Mouse (Mus musculus): ENCODE results near the gene Atp2a2. TPM values are rescaled to one million over a fixed set of nuclear protein-coding genes. Genes with fewer than 3 reads are reported as not detected.
"Not testable (repeated sequence)": the region's sequence is repeated elsewhere in the genome, so short reads cannot be mapped to it uniquely, and the experiment has no call there.

Gene Atp2a2
- total RNA-seq, 2 experiments from 2014 or later = 101 to 561 TPM

- DNase-seq = no peak
Observed at GRCm38 (mm10) chr5:122498046-122498445, 4.0 kb downstream of the Atp2a2 start.

GRCm38 (mm10) chr5:122496990-122497389, 5.0 kb downstream of the Atp2a2 start:
- DNase-seq = no peak

DNA sequence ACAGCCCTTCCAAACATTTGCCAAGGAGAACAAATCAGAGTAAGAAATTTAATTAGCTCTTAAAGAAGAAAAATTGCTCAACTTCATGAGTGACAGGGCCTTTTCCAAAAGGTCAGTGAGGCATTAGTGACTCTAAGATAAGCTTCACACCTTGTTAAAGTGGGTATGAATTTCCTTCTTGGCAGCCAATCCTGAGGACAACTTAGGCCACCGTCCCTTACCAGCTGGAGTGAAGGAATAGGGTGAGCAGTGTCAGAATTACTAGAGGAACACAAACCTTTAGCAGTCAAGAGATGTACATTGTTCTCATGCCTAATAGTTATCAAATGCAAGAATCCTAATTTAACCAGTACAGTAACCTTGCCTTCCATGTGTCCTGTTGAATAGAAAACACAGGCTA, 7.6 kb downstream of the Atp2a2 start:
- no peak for DNase-seq

- DNase-seq = no peak
Observed at GRCm38 (mm10) chr5:122493035-122493434, 9.0 kb downstream of the Atp2a2 start.

- no peak for DNase-seq
Observed at GRCm38 (mm10) chr5:122491385-122491784, 10.6 kb downstream of the Atp2a2 start.

DNA sequence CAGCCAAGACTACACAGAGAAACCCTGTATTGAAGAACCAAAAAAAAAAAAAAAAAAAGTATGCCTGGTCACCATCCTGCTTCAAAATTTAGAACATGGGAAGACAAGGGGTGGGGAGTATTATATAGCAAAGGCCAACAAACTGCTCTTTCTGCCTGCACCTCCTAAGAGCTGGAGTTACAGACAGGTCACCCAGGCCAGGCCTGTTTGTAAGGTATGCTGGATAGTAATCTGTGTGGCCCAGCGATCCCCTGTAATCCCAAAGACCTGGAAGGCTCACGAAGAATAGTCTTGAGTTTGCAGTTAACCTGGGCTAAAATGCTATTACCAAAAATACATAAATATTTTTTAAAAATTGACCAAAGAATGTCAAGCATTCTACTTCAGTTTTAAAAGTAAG, 11.9 kb downstream of the Atp2a2 start:
- no peak for DNase-seq

- DNase-seq = no peak
Observed at GRCm38 (mm10) chr5:122487825-122488224, 14.2 kb downstream of the Atp2a2 start.

- DNase-seq = not testable (repeated sequence)
Observed at GRCm38 (mm10) chr5:122486243-122486642, 15.8 kb downstream of the Atp2a2 start.

DNA sequence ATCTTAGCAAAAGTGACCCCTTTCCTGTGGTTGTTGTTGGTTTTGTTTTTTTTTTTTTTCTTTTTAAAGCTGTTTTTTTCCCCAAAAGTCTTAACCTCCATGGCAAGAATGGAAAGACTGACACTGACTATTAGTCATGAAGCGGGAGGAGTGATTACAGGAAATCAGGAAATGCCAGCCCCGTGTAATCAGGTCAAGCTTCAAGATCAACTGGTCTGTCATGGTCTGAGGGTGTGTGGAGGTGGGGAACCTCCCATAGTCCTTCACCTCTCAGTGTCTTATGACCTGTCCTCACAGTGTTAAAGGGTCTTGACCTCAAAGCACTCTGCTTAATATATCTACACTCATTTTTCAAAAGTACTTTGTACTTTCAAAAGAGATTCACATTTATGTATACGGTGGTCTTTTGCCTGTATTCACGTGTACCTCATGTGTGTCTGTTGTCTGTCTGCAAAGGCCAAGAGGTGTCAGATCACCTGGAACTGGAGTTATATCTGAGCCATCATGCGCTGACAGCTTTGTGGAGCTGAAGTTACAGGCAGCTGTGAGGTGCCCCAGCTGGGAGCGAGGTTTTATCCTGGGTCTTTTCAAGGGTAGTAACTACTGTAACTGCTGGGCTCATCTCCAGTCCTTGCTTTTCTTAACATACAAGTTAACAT, 19.2 kb downstream of the Atp2a2 start:
- no peak for DNase-seq

DNA sequence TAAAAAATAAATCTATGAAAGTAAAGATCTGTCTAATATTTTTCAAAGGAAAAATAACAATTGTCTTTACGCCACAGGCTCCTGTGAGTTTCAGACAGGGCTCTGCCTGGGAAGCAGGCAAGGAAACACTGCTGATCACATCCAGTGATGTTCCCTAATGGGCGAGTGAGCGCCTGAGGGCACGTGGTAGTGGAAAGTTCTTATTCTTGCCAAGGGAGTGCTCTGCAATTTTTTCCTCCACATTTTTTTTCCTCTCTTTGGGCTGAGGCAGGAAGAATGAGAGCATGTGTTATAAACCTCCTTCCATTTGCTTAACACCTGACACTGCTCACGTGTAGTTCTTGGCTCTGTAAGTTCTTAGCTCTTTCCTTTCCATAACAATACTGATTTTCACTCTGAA, 20.2 kb downstream of the Atp2a2 start:
- no peak for DNase-seq

DNA sequence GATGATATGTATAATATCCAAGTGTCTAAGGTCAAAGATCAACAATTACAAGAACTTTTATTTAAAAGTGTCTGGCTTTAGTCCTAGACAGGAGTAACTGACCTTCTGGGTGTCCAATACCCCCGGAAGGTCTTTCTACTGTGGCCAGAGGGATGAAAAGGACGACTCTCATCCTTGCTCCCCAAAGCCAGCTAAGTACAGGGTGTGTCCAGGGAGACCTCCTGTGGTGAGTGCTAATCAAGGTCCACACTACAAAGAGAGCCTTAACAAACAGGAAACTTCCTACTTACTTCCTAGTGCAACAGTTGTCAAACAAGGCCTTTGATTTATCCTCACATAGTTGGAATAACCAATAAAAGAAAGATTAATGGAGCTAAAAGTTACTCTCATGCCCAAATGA, 22.9 kb downstream of the Atp2a2 start:
- DNase-seq = no peak

GRCm38 (mm10) chr5:122477492-122477891, 24.5 kb downstream of the Atp2a2 start:
- no peak for DNase-seq

- DNase-seq = no peak
Observed at GRCm38 (mm10) chr5:122476078-122476477, 25.9 kb downstream of the Atp2a2 start.

- DNase-seq = no peak
Observed at GRCm38 (mm10) chr5:122474643-122475363, 27.2 kb downstream of the Atp2a2 start.

GRCm38 (mm10) chr5:122471658-122472057, 30.4 kb downstream of the Atp2a2 start:
- no peak for DNase-seq

DNA sequence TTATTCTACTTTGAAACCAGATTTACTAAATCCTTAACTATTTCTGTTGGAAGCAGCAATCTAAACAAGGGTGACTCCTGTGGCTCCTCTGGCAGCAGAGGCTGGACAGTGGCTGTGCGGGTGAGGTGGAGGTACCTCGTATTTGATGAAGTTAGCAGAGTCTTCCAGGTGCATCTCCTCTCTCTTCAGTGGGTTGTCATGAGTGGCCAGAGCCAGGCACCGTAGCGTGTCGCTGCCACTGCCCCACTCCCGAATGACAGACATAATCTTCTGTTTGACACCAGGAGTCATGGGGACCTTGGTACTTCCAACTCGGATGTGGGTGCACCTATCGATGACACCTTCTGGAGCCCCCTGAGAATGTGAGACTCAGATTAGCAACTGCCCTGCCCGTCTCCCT, 40.6 kb downstream of the Atp2a2 start:
- DNase-seq = no peak

DNA sequence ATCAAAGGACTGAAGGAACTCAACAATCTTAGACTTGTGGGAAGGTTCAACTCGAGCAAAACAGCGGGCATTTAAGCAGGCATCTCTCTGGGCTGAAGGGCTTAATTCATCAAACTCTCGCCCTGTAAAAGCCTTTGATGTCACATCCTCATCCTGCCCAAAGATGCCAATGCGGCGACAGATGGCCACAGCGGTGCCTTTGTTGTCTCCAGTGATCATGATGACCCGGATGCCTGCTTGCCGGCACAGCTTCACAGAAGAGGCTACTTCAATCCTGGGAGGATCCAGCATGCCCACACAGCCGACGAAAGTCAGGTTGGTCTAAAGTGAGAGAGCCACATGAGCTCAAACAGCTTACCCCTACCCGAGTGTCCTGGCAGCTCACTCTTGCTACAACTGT, 41.4 kb downstream of the Atp2a2 start:
- no peak for DNase-seq

GRCm38 (mm10) chr5:122459335-122459734, 42.7 kb downstream of the Atp2a2 start:
- DNase-seq = no peak

- no peak for DNase-seq
Observed at GRCm38 (mm10) chr5:122458066-122458465, 44.0 kb downstream of the Atp2a2 start.

GRCm38 (mm10) chr5:122457054-122457453, 45.0 kb downstream of the Atp2a2 start:
- not testable (repeated sequence) for DNase-seq

DNA sequence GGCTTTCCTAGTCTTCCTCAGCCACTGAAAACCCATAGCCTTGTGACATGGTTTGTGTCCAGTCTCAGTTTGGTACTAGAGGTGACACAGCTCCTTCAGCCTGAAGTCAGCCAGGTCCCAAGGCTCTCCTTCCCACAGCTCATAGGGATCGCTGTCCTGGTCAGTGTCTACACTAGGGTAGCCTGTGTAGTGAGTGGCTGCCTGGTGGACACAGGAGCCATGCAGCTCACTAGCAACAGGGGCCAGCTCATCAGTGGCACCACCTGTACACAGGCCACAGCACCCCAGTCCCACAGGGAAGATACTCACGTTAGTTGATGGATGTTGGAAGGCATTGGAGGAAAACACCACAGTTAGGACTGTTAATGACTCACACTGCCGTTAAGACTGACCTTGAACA, 46.4 kb downstream of the Atp2a2 start:
- no peak for DNase-seq

- no peak for DNase-seq
Observed at GRCm38 (mm10) chr5:122454883-122455282, 47.1 kb downstream of the Atp2a2 start.

DNA sequence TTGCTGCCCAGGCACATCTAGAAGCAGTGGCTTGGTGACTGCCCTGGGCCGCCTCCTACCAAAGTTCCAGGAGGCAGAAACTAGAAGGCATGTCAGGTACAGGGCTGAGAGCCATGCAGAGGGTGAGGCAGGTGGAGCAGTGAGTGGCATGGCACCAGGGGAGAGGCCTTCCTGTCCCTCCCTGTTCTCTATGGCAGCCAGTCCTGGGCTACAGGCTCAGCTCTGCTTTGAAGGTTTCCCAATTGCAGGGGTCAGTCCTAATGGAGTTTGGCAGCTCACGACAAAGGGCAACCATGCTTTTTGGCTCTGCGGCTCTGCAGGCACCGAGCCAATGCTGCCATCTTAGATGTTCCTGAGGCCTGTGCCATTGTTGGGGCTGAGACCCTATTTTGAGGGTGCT, 47.6 kb downstream of the Atp2a2 start:
- no peak for DNase-seq

- no peak for DNase-seq
Observed at GRCm38 (mm10) chr5:122453188-122453587, 48.8 kb downstream of the Atp2a2 start.

Measured in gastrocnemius, postnatal 25 days (tissue).